Mouse (Mus musculus): ENCODE data around the gene Gm10190. TPM values are rescaled to one million over a fixed set of nuclear protein-coding genes. Genes with fewer than 3 reads are reported as not detected.

Gm10190 gene
- polyA plus RNA-seq, 1 experiment from 2014 or later = 2.3 TPM

DNA sequence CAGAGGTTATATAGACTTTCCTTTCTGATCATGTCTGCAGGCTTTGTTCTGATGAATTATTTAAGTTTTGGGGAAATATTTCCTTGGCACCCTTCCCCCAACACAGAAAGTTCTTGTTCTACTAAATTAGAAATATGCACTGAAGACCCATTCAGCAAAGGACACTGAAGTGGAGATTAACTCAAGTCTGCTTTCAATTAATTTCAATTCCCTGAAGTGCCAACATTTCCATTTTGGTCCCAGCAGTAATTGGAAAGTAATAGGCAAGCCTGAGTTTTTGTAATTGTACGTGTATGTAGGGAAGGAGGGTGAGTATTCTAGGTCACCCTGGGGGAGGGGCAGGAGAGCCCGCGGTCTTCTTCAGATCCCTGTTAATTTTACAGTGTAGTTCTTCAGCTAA lies 46.9 kb downstream of the Gm10190 start:
- no peak overlapping the region for H3K9ac ChIP-seq (ENCODE audit: low read length)
- no peak overlapping the region for H3K4me3 ChIP-seq (ENCODE audit: low read depth, low read length)
- H3K27ac ChIP-seq (ENCODE audit: low read depth, low read length) = no peak overlapping the region
- H3K4me2 ChIP-seq (ENCODE audit: low read depth, low read length, severe bottlenecking) = no peak overlapping the region
- no peaks in the 10 kb centered on the region for H3K36me3 ChIP-seq (ENCODE audit: control insufficient read depth, insufficient read depth, low read length)
- WGBS = 73% methylated on average over 3 of the region's 3 CpGs
- no peaks in the 10 kb centered on the region for H3K27me3 ChIP-seq (ENCODE audit: control insufficient read depth, insufficient read depth, low read length)
- H3K4me1 ChIP-seq (replicated peaks; ENCODE audit: control insufficient read depth, insufficient read depth, low read length) = no peaks in the 10 kb centered on the region
- no peaks in the 10 kb centered on the region for H3K9me3 ChIP-seq (ENCODE audit: control insufficient read depth, low read length)
- DNase-seq (ENCODE audit: low spot score) = no peak
- no peak for ATAC-seq (replicated peaks; ENCODE audit: low FRiP score)

DNA sequence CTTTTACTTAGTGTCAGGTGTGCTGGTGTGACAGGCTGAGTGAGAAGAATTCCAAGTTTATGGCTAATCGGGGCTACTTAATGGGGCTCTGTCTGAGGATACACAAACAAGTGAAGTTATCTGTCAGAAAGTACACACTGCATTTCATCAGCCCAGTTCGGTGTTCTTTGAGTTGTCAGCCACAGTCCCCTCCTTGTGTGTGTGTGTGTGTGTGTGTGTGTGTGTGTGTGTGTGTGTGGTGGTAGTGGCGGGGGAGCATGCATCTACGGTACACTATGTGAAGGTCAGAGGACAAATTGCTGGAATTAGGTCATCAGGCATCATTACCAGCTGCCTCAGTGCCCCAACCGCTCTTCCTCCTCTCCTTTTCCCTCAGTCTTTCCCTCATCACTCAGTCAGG lies 47.9 kb downstream of the Gm10190 start:
- Histone ChIP-seq H3K9me3 (ENCODE audit: control insufficient read depth, low read length) (no peaks in the 10 kb centered on the region), H3K4me2 (ENCODE audit: low read depth, low read length, severe bottlenecking) (no peak overlapping the region), H3K36me3 (ENCODE audit: control insufficient read depth, insufficient read depth, low read length) (no peaks in the 10 kb centered on the region), H3K27me3 (ENCODE audit: control insufficient read depth, insufficient read depth, low read length) (no peaks in the 10 kb centered on the region), H3K4me3 (ENCODE audit: low read depth, low read length) (no peak overlapping the region), H3K27ac (ENCODE audit: low read depth, low read length) (no peak overlapping the region), H3K4me1 (replicated peaks; ENCODE audit: control insufficient read depth, insufficient read depth, low read length) (no peaks in the 10 kb centered on the region), H3K9ac (ENCODE audit: low read length) (no peak overlapping the region)
- ATAC-seq (replicated peaks; ENCODE audit: low FRiP score) (no peak), DNase-seq (ENCODE audit: low spot score) (no peak)
- 91% methylated on average over 5 of the region's 5 CpGs for WGBS

DNA sequence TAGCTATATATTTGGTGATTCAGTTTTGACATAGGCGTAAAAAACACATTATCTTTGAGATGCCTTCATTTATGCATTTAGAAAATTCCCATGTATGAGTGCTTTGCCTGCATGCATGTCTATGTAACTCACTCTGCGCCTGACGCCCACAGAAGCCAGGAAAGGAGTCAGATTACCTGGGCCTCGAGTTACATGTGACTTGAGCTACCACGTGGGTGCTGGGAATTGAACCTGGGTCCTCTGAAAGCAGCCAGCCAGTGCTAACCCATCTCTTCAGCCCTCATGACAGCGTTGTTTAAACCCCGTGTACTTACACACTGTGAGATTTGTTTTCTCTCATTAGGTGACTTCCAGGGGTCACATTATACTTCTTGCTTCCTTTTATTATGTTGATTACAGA lies 48.8 kb downstream of the Gm10190 start:
- no peak overlapping the region for H3K4me2 ChIP-seq (ENCODE audit: low read depth, low read length, severe bottlenecking)
- no peaks in the 10 kb centered on the region for H3K9me3 ChIP-seq (ENCODE audit: control insufficient read depth, low read length)
- no peaks in the 10 kb centered on the region for H3K4me1 ChIP-seq (replicated peaks; ENCODE audit: control insufficient read depth, insufficient read depth, low read length)
- H3K4me3 ChIP-seq (ENCODE audit: low read depth, low read length) = no peak overlapping the region
- H3K9ac ChIP-seq (ENCODE audit: low read length) = no peak overlapping the region
- no peak overlapping the region for H3K27ac ChIP-seq (ENCODE audit: low read depth, low read length)
- DNase-seq (ENCODE audit: low spot score) (no peak), ATAC-seq (replicated peaks; ENCODE audit: low FRiP score) (no peak)
- H3K36me3 ChIP-seq (ENCODE audit: control insufficient read depth, insufficient read depth, low read length) = no peaks in the 10 kb centered on the region
- WGBS = 86% methylated on average over 7 of the region's 7 CpGs
- no peaks in the 10 kb centered on the region for H3K27me3 ChIP-seq (ENCODE audit: control insufficient read depth, insufficient read depth, low read length)

DNA sequence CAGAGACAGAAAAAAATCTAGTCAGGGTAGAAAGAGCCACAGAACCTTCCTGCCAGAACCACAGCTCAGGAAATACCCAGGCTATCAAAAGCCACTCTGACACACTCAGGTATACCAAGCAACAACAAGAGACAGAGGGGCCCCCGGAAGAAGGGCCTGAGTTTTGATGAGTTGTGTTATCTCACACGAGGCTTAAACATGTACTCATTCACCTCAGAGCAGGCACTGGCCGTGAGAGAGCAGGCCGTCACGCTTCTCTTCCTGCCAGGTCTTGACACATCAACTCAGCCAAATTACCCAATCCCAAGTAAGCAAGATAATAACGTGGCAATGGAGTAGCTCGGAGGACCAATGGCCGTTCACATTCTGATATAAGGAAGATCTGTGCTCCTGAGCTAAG lies 49.7 kb downstream of the Gm10190 start:
- no peak overlapping the region for H3K4me3 ChIP-seq (ENCODE audit: low read depth, low read length)
- 90% methylated on average over 8 of the region's 8 CpGs for WGBS

More for the DNA sequence above, 49.7 kb downstream of the Gm10190 start:
- Histone ChIP-seq H3K9ac (ENCODE audit: low read length) (no peak overlapping the region), H3K4me1 (replicated peaks; ENCODE audit: control insufficient read depth, insufficient read depth, low read length) (no peaks in the 10 kb centered on the region), H3K4me2 (ENCODE audit: low read depth, low read length, severe bottlenecking) (no peak overlapping the region), H3K9me3 (ENCODE audit: control insufficient read depth, low read length) (no peaks in the 10 kb centered on the region), H3K36me3 (ENCODE audit: control insufficient read depth, insufficient read depth, low read length) (no peaks in the 10 kb centered on the region), H3K27me3 (ENCODE audit: control insufficient read depth, insufficient read depth, low read length) (no peaks in the 10 kb centered on the region), H3K27ac (ENCODE audit: low read depth, low read length) (no peak overlapping the region)
- no peak for ATAC-seq (replicated peaks; ENCODE audit: low FRiP score)
- DNase-seq (ENCODE audit: low spot score) = no peak

Other genes with a start within 250 kb of the Gm10190 start
- 11.2 and 12.5 TPM in 2 replicates for gene Galm, start 246.1 kb downstream of the Gm10190 start, polyA plus RNA-seq (2014; fragmentation: Nextera tagmentation; extraction: Ambion mirVana)
- 841 and 893 TPM in 2 replicates for gene Srsf7, start 166.2 kb downstream of the Gm10190 start, polyA plus RNA-seq (2014; fragmentation: Nextera tagmentation; extraction: Ambion mirVana)
- gene Ttc39d, start 166.1 kb downstream of the Gm10190 start, polyA plus RNA-seq (2014; fragmentation: Nextera tagmentation; extraction: Ambion mirVana) = 0.07 TPM in 1 of 2 replicates, not detected in the other
- 51.6 and 53.9 TPM in 2 replicates for gene Gemin6, start 149.1 kb downstream of the Gm10190 start, polyA plus RNA-seq (2014; fragmentation: Nextera tagmentation; extraction: Ambion mirVana)
- 43.1 and 44.1 TPM in 2 replicates for gene Morn2, start 83.3 kb downstream of the Gm10190 start, polyA plus RNA-seq (2014; fragmentation: Nextera tagmentation; extraction: Ambion mirVana)
- 19.5 and 21.8 TPM in 2 replicates for gene Dhx57, start 83.1 kb downstream of the Gm10190 start, polyA plus RNA-seq (2014; fragmentation: Nextera tagmentation; extraction: Ambion mirVana)
- 0.21 and 1.4 TPM in 2 replicates for gene Arhgef33, start 66.1 kb downstream of the Gm10190 start, polyA plus RNA-seq (2014; fragmentation: Nextera tagmentation; extraction: Ambion mirVana)
- gene Sos1, start 106.9 kb upstream of the Gm10190 start, polyA plus RNA-seq (2014; fragmentation: Nextera tagmentation; extraction: Ambion mirVana) = 8.8 and 11.0 TPM in 2 replicates
- gene Cdkl4, start 204.3 kb upstream of the Gm10190 start, polyA plus RNA-seq (2014; fragmentation: Nextera tagmentation; extraction: Ambion mirVana) = 1.5 and 2.1 TPM in 2 replicates

Data from forebrain, embryonic 11.5 days (tissue).